Mouse (Mus musculus) embryonic fibroblast, embryonic 13.5 days (primary cell): ENCODE measurements at regions not wholly inside any gene's neighbourhood (a gene's known extent, or its start where the extent isn't known, plus 50 kb on each side); places are given as distances from the start of the nearest gene placed in this dataset.

Source experiments
- CTCF ChIP-seq: IDR thresholded peaks from 2 replicates; pipeline ENCODE4 v1.5.1; 2011; ENCODE audit warnings: mild to moderate bottlenecking, control low read depth, low read length, moderate library complexity, borderline replicate concordance; ENCODE audit not compliant: insufficient read depth
- POLR2A ChIP-seq: IDR thresholded peaks from 2 replicates; pipeline ENCODE4 v1.6.1; 2011; ENCODE audit warnings: low read depth, mild to moderate bottlenecking, control low read depth, low read length, moderate library complexity

- TF ChIP-seq POLR2A (no peak), CTCF (no peak)
Observed at GRCm38 (mm10) chr12:92203351-92203750, 354.4 kb upstream of the Sel1l start.
